Mouse (Mus musculus): Measurements from ENCODE around the gene Tut1.

GRCm38 (mm10) chr19:8930771-8931170 is 22.9 kb upstream of the Tut1 start:
- no peak for TF ChIP-seq CTCF (IDR thresholded peaks at IDR 0.05; ENCODE audit: low read depth)
- no peak for TF ChIP-seq EP300 (IDR thresholded peaks at IDR 0.05; ENCODE audit: low read depth)

All from heart, postnatal 0 days (tissue).